Mouse (Mus musculus) layer of hippocampus, adult 9-11 months (tissue): ENCODE data around the gene Shh.

Experiments used
- DNase-seq: peaks from one replicate; pipeline ENCODE4 v3.0.0; 2022

Shh gene

DNA sequence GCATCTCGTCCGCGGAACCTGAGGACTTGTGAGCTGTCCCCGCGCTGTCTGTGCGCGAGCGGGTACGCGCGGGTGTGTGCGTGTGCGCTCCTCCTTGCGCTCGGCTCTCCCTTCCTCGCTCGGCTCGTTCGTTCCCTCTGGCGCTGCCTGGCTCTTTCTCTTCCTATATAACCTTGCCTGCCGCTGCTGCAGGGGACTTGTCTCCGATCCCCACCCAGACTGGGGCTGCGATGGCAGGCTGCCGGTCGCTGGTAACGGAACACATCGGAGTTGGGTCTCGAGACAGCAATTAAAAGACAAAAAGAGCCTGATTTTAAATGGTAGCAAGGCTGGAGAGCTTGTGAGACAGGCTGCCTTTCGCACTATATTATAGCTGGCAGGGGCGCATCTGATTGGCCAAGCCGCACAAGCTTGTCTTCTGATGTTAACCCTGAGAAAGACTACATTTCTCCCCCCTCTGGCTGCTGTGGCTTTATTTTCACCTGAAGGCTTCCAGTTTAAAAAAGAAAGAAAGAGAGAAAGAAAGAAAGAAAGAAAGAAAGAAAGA, at the start of gene Shh:
Gene Shh, minus strand, starts transcription at position 497 of the 547 bp plus-strand sequence.
- DNase-seq = no peak

DNA sequence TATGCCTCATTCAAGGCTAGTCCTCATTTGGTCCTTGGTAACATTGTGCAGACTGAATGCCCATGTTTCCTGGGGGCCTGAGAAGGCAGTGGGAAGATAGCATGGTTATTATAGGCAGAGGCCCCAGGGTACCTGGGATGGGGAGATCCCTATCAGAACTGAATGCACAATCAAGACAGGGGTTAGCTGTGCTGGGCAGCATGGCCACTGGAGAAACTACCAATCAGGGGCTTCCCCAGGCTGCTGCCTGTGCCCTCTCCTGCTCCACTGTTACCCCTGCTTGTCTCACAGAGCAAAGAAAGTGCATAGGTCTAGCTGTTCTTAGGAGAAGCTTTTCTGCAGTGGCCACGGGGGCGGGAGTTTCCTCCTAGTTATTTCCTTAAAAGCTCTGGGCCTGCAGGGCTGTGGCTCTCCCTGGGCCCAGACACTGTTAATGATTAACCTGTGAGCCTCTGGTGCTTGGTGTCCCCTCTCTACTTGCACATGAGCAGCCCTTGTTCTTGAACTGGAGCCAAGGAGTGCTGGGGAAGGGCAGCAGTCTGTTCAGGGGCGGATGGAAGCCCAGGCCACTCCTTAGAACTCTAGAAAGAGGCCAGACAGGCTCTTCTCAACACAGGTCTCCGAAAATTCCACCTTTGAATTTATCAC, 33.9 kb upstream of the Shh start:
- no peak for DNase-seq

DNA sequence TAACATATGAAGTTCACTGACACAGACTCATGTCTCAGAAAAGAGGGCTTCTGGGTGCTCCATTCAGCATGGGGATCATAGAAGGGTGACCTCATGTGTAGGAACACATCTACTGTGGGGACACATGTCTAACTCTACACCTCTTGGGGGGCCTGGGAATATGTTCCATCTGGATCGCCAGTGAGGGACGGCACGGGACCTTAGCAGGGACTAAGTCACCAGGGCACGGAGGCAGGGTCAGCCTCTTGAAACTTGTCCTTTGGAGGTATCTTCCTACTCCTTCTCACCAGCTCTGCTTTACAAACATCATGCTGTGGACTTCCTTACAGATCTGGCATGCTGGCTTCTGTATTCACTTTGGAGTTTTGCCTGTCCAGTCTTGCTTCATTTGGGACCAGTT, 31.8 kb upstream of the Shh start:
- DNase-seq = no peak

DNA sequence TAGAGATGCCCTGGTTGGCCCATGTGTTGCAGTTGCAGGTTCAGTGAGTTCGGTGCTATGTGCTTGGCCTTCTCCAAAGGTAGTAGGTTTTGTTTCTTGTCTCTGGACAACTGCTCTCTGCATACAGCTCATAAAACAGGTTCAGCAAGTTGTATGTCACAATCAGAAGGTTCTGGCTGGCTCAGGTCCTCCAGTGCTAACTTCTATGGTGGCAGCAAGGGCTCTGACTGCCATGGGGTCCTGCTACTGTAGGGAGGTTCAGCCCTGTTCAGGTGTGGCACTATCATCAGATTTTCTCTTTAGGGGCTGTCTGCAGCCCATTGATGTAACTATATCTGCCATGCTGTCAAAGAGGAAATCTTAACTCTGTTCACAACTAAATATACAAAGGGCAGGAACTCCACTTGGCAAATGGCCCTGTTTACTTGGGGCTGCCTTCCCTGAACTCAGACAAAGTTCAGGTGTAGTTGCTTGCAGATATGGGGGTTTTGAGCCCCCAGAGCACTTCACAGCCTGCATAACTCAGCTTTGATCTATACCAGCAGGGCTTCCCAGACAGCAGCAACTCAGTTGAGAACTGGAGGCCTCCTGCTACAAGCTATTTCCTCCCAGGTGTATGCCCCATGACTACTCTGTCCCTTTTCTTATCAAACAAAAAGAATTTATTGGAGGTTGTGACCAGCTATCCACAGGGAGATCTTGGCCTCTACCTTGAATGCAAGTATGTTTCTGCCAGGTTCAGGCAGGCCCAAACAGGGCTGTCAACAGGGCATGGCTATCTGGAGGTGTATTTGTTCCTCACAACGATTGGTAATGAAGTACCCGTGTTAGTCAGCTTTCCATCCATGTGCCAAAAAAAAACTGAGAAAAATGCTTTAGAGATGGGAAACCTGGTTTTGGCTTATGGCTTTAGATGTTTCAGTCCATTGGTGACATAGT, 28.9 kb upstream of the Shh start:
- DNase-seq = no peak

DNA sequence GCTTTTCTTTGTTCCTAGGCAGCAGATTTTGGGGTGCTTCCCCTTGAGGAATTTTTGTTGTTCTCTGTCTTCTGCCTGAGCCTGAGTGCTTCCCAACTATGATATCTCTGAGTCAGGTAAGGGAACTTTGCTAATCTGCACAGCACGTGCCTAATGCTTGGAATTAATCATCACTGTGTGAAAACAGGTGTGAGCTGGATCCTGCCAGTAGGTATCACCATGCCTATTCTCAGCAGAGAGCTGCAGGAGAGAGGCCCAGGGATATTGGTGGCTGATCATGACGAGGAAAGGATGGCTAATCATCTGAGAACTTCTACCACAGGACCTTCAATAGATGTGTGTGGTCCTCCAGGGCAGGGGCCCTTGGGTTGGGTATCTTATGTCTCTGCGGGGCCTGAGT, 26.5 kb upstream of the Shh start:
- no peak for DNase-seq

DNA sequence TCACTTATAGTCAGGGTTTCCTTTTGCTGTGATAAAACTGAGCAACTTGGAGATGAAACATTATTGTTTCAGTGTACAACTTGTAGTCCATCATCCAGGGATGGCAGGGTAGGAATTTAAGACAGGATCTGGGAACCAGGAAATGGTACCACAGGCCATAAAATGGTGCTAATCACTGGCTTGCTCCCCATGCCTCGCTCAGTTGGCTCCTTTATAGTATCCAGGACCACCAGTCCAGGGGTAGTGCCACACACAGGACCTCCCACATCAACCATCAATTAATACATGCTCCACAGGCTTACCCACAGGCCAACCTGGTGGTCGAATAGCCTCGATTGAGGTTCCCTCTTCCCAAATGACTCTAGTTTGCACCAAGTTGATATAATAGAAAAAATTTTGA, 15.9 kb upstream of the Shh start:
- no peak for DNase-seq

DNA sequence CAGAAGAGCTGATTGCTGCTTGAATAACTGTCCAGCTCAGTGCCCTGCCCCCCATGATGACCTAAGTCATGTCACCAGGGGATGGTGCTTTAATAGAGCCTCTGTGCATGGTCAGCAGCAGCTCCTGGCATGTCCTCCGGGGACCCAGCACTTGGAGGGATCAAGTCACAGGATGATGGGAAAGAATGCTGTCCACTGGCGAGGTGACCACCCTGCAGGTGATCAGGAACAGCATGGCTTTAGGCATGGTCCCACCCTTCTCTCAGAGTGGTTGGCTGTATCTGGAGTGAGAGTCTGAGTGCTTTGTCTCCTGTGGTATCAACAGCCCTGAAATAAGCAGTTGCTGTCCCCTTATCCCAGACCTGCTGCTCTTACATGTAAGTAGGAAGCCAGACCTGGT, 14.7 kb upstream of the Shh start:
- DNase-seq = no peak

DNA sequence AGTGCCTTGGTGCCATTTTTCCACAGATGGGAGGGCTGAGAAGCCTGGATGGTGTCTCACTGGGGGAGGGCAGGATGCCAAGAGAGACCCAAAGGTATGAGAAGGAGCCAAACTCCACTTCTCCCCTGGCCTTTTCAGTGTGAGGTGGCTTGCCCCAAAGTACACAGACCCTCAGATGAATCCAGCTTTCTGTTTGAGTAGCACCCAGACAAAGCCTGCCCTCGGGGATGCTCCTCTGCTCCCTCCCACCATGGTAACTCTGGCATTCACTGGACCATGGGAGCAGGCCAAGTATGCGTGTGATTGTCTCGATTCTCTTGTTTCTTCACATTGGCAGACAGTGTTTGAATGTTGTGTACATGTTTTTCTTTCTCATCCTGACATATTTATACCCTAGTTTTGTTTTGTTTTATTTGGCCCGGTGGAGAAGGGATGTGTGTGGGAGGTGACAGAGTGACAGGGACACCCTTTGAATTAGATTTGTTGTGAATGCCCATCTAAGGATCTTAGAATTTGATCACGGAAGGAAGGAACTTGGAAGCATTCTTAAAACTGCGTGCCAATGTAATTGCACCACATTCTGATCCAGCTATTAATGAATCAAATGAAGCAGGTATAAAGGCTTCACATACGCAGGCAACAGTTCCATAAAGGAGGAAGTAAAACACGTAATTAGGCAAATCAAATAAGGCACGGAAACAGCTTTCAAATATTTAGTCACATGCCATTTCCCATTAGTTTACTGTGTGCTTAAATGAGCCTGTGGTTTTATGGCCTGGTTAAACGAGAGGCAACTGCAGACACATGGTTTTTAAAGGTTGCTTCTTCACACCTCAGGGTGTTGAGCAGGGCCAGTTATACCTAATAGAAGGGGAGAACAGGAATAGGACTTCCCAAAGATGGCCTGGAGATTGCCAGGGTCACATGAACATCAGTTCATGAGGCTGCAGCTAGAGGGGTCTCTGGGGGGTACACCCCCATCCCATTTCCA, 9.6 kb upstream of the Shh start:
- DNase-seq = no peak

DNA sequence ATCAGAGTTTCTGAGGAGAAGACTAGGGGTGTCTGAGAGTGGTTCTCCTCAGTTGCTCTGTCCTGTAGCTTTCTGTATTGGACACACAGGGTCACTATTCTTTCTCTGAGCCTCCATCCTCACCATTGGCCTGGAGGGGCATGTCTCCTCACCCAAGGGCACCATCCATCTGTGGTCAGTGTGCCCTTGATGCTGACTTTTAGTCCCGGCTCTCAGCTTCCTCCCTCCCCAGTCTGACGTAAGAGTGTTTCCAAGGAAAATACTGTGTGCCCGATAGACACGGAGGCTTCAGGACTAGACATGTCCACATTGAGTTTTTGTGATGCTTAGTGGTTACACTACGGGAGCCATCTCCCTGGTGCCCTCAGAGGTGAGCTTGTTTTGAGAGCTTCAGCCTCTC, 6.5 kb upstream of the Shh start:
- no peak for DNase-seq

DNA sequence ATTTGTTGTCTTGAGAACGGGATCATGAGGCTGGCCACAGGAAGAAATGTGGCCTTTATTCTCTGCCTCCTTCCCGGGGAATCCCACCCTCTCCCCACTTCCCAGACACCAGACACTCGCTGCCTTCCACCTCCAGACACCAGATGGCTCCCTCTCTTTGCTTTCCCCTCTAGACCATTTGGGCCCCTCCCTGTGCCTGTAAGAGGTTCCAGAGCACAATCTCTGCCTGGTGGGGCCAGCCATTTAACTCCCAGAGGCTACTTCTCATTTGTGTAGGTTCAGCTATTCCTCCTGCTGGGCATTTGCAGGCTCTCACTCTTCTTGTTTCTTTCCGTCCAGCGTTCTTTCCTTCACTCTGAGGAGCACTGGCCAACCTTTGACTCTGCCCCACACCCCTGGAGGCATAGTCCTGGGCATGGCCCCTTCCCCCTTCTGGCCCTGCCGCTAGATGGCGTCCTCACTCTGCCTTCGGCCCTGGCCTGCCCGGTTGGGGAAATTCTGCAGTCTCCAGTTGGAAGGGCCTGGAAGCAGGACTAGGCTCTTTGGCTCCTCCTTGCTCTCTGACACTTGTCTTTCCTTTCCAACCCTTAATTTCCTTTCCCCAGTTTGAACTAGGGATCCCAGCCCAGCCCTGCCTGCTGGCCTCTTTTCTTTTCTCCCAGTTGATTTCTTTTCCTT, 2.6 kb upstream of the Shh start:
- DNase-seq = no peak

DNA sequence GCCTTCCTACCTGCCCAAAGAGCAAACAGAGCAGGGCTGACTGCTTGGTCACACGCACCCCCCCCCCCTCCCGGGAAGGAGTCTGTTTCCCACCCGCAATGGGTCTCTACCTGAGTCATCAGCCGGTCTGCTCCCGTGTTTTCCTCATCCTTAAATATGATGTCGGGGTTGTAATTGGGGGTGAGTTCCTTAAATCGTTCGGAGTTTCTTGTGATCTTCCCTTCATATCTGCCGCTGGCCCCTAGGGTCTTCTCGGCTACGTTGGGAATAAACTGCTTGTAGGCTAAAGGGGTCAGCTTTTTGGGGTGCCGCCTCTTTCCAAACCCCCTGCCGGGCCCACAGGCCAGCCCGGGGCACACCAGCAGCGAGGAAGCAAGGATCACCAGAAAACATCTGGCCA, 705 bp downstream of the Shh start:
- no peak for DNase-seq

DNA sequence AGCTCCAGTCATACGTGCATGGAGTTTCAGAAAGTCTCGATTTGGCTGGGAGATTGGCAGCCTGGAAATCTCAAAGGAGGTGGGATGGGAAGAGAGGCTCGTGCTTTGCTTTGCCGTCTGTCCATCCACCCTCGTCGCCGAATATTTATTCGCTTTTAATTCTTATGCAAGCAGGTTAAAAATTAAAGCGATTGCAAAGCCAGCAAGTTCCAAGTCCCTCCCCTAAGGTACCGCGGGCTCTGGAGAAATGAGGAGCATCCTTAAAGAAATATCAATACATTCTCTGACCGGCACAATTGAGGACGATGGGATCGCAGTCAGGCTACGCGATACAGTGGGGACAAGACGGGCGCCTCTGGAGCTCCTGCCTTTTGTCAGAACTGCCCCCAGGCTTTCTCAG, 1.5 kb downstream of the Shh start:
- no peak for DNase-seq

DNA sequence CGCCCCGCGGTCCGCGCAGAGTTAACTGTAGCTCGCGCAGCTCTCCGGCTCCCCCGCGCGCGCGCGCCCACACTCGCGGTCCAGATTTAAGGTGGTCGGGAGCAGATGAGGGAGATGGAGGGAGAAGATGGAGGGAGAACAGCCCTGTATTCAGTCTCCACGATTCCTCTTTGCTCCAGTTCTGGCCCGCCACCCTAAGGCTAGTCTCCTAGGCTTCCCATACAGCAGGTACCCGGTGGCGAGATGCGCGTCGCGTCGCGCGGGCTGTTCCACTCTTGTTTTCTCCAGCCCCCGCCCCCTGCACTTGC, 2.0 kb downstream of the Shh start:
- DNase-seq = no peak

DNA sequence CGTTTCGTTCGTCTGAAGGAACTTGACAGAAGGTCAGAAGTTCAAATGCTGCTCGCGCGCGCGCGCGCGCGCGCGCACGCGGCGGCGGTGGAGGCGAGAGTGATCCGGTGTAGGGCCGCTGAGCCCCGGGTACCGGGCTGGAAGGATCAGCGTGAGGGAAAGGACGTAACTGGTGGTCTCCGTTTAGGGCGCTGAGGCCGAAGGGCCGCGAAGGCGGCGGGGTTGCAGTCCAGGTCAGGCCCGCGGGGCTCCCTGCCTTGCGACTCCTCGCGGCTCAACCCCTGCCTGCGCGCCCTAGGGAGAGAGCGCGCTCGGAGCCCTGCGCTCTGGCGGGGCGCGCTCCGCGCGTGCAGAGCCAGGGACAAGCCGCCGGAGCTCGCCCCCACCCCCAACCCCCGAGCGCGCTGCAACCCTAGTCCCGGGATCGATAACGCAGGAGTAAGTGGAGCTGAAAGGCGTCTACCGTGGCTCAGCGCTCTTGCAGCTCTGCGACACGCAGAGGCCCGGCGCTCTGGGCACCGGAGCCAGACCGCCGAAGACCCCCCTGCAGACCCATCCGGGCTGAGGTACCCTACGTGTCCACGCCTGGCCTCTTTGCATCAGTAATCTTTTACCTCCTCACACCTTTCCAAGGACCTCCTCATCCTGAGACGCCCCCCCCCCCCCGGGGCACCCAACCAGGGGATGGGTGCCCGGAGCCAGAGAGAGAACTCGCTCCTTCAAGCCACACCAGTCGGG, 2.5 kb downstream of the Shh start:
- DNase-seq = no peak

DNA sequence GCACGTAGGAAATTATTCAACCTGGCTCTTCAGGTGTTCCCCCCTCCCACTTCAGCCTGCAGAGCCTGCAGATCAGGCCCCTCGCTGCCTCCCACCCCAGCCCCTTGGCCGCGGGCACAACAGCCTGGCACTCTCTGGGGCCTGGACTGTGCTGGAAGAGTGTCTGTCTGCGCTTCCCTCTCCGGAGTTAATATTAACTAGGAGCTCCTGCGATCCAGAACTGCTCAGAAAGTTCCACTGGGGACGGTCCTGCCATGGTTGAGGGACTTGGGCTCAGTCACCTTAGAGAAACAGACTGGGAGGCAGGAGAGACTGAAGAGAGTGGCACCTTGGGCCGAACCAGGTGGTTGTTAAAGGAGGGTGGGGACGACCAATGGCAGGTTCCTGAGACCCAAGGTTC, 3.4 kb downstream of the Shh start:
- DNase-seq = no peak

DNA sequence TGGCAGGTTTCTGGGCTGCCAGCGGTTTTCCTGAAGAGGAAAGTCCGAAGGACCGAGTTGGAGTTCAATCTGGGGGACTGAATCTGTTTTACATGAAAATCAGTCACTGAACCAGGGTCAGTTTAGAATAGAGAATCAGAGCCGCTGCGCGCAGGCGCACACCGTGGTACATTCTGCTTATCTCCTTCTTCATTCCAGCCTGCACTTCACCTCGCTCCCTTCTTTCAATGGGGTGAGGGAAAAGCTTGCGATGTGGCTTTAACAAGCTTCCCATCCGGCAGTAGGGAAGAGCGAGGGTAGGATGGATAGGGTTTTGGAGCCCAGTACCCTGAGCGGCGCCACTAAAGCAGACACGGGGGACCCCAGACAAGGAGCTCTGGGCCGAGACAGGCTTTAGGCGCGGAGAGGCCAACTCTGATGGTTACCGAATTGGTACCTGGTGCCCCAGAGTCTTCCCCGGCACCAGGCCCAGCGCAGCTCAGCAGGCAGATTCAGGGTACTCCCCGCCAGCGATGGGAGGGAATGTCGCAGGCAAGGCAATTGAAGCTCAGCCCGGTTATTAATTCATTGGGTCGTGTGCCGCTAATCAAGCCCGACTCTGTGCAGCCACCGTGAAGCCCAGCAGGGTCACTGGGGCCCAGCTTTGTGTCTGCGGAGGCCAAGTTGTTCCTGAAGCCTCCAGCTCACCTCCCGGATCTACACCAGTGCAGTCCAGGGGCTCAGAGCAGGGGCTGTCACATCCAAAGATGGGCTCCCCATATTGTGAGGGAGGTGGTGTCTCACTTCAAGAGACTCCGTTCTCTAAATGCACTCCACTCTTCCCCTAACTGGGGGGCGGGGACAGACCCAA, 4.1 kb downstream of the Shh start:
- DNase-seq = no peak

DNA sequence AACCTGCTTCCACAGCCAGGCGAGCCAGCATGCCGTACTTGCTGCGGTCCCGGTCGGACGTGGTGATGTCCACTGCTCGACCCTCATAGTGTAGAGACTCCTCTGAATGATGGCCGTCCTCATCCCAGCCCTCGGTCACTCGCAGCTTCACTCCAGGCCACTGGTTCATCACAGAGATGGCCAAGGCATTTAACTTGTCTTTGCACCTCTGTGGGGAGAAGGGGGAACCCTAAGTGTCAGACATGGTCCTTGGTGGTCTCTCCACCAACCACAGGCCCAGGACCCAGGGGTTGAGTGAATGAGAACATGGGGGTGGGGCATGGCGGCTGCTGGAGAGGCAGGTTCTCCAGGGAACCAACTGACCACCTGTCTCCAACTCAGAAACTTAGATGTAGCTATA, 5.7 kb downstream of the Shh start:
- no peak for DNase-seq

DNA sequence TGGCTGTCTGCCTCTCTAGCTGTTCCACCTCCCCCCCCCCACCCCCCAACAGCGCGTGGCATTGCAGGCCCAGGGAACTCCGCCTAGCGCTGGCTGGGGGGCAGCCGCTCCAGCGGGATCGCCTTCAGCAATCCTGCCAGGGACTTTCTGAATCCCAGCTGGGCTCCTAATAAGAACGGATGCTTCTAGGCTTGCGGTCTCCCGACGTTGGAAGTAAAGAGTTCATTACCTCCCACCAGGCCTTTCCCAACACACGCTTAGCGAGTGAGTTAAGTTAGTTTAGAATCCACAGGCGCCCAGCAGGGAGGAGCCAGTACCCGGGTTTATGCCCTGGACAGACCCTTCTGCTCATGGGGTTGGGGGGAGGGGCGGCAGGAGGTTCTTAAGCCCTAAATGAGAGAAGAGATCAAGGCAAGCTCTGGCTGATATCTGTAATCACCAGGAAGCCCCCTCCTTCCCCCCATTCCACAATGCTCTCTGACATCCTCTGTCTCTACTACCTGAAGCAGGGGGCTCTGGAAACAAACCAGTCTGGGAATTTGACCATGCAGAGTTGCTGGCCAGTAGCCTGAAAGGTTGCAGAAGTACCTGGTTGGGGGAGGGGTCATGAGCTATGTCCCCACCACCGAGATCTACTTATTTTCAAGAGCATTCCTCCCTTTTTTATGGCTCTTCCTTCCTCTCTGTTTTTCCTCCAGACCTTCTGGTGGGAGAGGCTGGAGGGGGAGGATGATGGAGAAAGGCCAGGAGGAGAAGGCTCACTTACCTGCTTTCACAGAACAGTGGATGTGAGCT, 6.3 kb downstream of the Shh start:
- no peak for DNase-seq

DNA sequence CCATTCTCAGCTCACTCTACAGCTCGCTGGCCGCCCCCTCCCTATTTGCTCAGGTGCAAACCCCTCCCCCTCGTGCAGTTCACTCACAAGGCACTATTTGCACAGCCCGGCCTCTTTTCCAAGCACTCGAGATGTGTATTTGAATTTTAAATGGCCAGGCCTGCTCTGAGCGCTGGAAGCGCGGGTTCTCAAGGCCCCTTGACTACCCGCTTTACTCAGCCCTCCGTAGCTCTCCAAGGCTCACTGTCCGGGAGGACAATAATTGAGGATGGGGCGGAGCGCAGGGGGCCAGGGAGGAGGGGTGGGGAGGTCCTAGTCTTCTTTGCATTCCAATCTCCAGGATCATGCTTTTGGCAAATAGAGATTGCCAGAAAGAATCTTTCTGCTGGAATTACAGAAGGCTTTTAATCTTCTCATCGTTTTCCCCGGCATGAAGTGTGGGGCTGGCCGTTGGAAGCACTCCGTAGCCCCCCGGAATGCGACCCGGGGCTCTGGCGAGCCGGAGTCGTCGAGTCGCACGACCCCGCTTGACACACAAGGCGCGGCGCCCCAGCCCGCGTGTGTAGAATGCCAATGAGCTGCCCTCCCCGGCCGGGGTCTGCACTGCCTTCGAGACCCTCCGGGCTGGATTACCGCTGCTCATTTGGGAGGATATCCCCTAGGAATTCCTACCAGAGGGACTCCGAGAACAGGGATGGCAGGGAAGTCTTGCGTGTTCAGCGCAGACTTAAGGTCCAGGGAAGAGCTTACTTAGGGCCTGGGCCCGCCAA, 7.4 kb downstream of the Shh start:
- no peak for DNase-seq
